Mouse (Mus musculus) forebrain, embryonic 11.5 days (tissue): Measurements from ENCODE around the gene Gm49366. TPM values are rescaled to one million over a fixed set of nuclear protein-coding genes. Genes with fewer than 3 reads are reported as not detected.
"Not testable (repeated sequence)": the region's sequence is repeated elsewhere in the genome, so short reads cannot be mapped to it uniquely, and the experiment has no call there.

Source experiments
- ATAC-seq: fragments of 200-750 bp; cut with Nextera tagmentation; replicated peaks from 2 replicates; pipeline ENCODE4 v1.8.0; 2017; ENCODE audit warnings: moderate TSS enrichment; ENCODE audit not compliant: low FRiP score
- DNase-seq: peaks from one replicate; pipeline ENCODE4 v3.0.0-alpha.2; 2017; ENCODE audit warnings: low spot score
- H3K27ac ChIP-seq: fragments of 300-500 bp; sonication (generic); 2 replicates; pipeline ENCODE4 v1.5.1; 2014; ENCODE audit warnings: low read depth, low read length
- H3K27me3 ChIP-seq: fragments of 300-500 bp; sonication (generic); 2 replicates; pipeline ENCODE4 v1.6.1; 2014; ENCODE audit warnings: mild to moderate bottlenecking, low read length, mixed read lengths; ENCODE audit not compliant: control insufficient read depth, insufficient read depth
- H3K36me3 ChIP-seq: fragments of 300-500 bp; sonication (generic); 2 replicates; pipeline ENCODE4 v1.6.1; 2014; ENCODE audit warnings: mild to moderate bottlenecking, low read length, moderate library complexity, mixed read lengths; ENCODE audit not compliant: control insufficient read depth, insufficient read depth
- H3K4me1 ChIP-seq: fragments of 300-500 bp; sonication (generic); replicated peaks from 2 replicates; pipeline ENCODE4 v1.6.1; 2014; ENCODE audit warnings: low read length, mixed read lengths; ENCODE audit not compliant: control insufficient read depth, insufficient read depth
- H3K4me2 ChIP-seq: fragments of 300-500 bp; sonication (generic); 2 replicates; pipeline ENCODE4 v1.6.1; 2014; ENCODE audit warnings: low read depth, mild to moderate bottlenecking, low read length, moderate library complexity, mixed read lengths; ENCODE audit not compliant: severe bottlenecking
- H3K4me3 ChIP-seq: fragments of 300-500 bp; sonication (generic); 2 replicates; pipeline ENCODE4 v1.5.1; 2014; ENCODE audit warnings: low read depth, low read length
- H3K9ac ChIP-seq: fragments of 300-500 bp; sonication (generic); 2 replicates; pipeline ENCODE4 v1.6.1; 2014; ENCODE audit warnings: low read length
- H3K9me3 ChIP-seq: fragments of 300-500 bp; sonication (generic); 2 replicates; pipeline ENCODE4 v1.6.1; 2016; ENCODE audit warnings: low read length, mixed read lengths; ENCODE audit not compliant: control insufficient read depth
- WGBS: fragments of 180-500 bp; shearing (Covaris S2); extraction: QIAGEN DNeasy Blood & Tissue Kit; methylation state at CpG from one replicate; pipeline ENCODE4 v1.1.7; 2014; 5-methylcytosine and 5-hydroxymethylcytosine counted together
- polyA plus RNA-seq: library from polyadenylated mRNA; unstranded; fragments of >200 nt; fragmentation: Nextera tagmentation; extraction: Ambion mirVana; gene quantifications from 2 replicates; pipeline ENCODE4 v1.2.1, GENCODE M21; 2014

The Gm49366 gene
- polyA plus RNA-seq, 1 experiment from 2014 or later = not detected

DNA sequence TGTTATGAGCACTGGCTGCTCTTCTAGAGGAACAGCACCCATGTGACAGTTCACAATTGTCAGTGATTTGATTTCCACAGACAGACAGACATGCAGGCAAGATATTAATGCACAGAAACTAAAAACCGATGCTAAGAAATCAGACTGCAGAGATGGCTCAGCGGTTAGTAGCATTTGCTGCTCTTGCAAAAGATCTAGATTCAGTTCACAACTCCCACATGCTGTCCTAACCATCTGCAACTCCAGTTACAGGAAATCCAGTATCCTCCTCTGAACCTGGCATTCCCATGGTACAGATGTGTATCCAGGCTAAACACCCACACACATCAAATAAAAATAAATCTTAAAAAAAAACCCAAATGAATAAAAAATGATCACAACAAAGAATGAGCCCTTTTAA lies 33.0 kb downstream of the Gm49366 start:
- ATAC-seq = no peak
- peaks cover 14% of the 10 kb centered on the region for H3K27me3 ChIP-seq
- no peak overlapping the region for H3K4me3 ChIP-seq
- WGBS = 94% methylated on average over 2 of the region's 2 CpGs
- no peak overlapping the region for H3K4me2 ChIP-seq
- H3K9me3 ChIP-seq = no peaks in the 10 kb centered on the region
- H3K4me1 ChIP-seq = no peaks in the 10 kb centered on the region; the same call in 1 of the 2 replicates
- H3K36me3 ChIP-seq = no peaks in the 10 kb centered on the region
- DNase-seq = no peak
- no peak overlapping the region for H3K27ac ChIP-seq
- no peak overlapping the region for H3K9ac ChIP-seq

DNA sequence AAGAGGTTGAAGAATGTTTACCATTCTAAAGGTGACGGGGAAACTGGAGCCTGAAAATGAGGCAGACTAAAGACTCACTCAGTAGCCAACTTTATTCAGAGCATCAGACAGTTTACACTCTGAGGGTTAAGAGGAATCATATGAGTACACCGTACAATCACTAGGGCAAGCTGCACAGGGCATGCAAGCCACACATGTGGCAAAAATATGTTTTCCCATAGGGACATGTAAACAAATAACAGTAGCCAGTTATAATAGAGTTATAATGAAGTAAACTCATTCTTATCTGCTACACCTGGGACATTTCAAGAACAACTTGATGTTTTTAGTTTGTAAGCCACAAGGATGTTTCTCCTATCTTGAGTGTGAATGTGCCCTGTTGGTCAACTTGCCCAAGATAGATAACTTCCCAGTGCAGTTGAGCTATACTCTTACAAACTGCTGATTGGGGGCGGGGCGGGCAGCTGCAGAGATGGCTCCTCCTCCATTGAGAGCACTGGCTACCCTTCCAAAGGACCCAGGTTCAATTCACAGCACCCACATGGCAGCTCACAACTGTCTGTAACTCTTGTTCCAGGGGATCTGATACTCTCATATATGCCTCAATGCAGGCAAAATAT lies 38.7 kb downstream of the Gm49366 start:
- no peak overlapping the region for H3K4me3 ChIP-seq
- no peak overlapping the region for H3K9ac ChIP-seq
- no peaks in the 10 kb centered on the region for H3K27me3 ChIP-seq
- H3K27ac ChIP-seq = no peak overlapping the region
- H3K4me2 ChIP-seq = no peak overlapping the region
- no peaks in the 10 kb centered on the region for H3K4me1 ChIP-seq
- H3K36me3 ChIP-seq = no peaks in the 10 kb centered on the region
- ATAC-seq (no peak), DNase-seq (no peak)
- no peaks in the 10 kb centered on the region for H3K9me3 ChIP-seq
- 90% methylated on average over 4 of the region's 4 CpGs for WGBS

DNA sequence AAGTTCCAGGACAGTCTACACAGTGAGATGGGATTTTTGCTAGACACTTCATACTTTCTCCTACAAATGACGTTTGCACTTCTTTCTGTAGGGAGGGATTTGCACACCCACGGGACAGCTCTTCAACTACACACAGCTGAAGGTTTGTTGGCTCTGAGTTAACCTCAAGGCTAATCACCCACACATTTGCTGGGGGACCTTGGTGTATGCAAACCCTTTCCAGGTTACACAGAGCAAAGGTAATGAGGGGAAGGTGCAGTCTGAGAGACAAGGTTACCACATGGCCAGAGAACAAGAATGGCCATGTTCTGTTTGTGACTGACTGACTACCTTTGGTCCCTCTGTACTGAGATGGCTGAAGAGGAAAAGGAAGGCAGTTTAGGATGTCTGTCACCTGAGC lies 45.1 kb downstream of the Gm49366 start:
- Histone ChIP-seq H3K9me3 (no peaks in the 10 kb centered on the region), H3K4me2 (no peak overlapping the region), H3K36me3 (no peaks in the 10 kb centered on the region), H3K27me3 (no peaks in the 10 kb centered on the region), H3K27ac (no peak overlapping the region), H3K4me1 (no peaks in the 10 kb centered on the region), H3K4me3 (no peak overlapping the region), H3K9ac (no peak overlapping the region)
- DNase-seq (no peak), ATAC-seq (no peak)
- 87% methylated on average over 2 of the region's 2 CpGs for WGBS

DNA sequence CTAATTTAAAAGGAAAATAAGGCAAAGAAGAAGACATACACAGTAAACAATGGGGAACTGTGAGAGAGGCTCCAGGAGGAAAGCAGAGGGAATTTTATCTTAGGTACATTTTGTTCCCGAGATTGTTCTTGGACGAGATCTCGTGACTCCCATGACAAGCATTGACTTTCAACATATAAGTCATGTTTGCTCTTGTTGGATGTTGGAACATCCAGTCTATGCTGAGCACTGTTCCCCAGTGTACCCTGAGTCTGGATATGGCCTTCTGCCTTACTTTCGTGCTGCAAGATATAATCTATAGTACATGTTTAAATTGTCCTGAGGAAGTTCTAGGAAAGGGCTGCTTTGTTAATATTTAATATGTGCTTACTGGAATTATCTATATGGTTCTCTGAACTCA lies 45.8 kb downstream of the Gm49366 start:
- DNase-seq (no peak), ATAC-seq (no peak)
- Histone ChIP-seq H3K9ac (no peak overlapping the region), H3K4me1 (no peaks in the 10 kb centered on the region), H3K4me3 (no peak overlapping the region), H3K27me3 (no peaks in the 10 kb centered on the region), H3K36me3 (no peaks in the 10 kb centered on the region), H3K27ac (no peak overlapping the region), H3K4me2 (no peak overlapping the region), H3K9me3 (peaks cover 3% of the 10 kb centered on the region; the same call in 1 of the 2 replicates)
- 93% methylated on average over 4 of the region's 4 CpGs for WGBS

DNA sequence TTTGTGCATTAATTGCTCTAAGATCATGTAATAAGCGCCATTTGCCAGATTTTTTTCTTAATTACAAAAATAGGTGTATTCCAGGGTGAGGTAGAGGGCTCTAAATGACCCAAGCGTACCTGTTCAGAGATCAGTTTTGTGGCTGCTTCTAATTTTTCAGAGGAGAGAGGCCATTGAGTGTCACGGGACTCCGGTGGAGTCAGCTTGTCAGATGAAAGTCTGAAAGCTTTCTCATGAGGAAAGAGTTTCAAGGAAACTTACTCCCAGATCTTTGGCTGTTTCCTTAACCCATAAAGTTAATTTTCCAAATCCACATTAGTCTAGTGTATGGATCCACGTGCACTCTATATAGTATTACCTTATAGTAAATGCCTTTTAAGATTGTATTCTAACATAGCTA lies 55.9 kb downstream of the Gm49366 start:
- not testable (repeated sequence) for ATAC-seq, H3K4me3 ChIP-seq, H3K4me1 ChIP-seq, H3K36me3 ChIP-seq, H3K9me3 ChIP-seq, H3K27me3 ChIP-seq, H3K27ac ChIP-seq, H3K9ac ChIP-seq, H3K4me2 ChIP-seq
- WGBS = 90% methylated on average over 5 of the region's 5 CpGs
- peak; percentile 13 for DNase-seq

DNA sequence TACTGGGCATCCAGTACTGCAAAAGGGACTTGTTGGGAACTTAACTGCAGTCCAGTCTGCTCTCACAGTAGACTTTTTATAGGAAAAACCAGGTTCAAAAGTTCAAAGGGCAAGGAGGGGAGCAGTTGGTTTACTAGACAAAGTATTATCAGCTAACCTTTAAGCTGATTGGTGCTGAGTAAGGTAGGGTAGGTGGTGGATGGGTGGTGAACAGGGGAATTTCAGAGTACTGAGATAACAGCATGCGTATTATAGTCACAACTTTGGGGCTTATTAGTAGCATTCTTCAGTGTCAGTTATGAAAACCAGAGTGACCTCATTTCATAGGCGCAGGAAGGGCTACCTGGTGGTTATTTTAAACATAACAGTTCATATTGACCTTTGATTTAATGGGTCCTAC lies 60.9 kb downstream of the Gm49366 start:
- Histone ChIP-seq H3K4me3 (no peak overlapping the region), H3K4me1 (no peaks in the 10 kb centered on the region), H3K27ac (no peak overlapping the region), H3K27me3 (no peaks in the 10 kb centered on the region), H3K36me3 (no peaks in the 10 kb centered on the region), H3K4me2 (no peak overlapping the region), H3K9me3 (no peaks in the 10 kb centered on the region), H3K9ac (no peak overlapping the region)
- ATAC-seq (no peak), DNase-seq (no peak)
- 97% methylated on average over 2 of the region's 2 CpGs for WGBS

DNA sequence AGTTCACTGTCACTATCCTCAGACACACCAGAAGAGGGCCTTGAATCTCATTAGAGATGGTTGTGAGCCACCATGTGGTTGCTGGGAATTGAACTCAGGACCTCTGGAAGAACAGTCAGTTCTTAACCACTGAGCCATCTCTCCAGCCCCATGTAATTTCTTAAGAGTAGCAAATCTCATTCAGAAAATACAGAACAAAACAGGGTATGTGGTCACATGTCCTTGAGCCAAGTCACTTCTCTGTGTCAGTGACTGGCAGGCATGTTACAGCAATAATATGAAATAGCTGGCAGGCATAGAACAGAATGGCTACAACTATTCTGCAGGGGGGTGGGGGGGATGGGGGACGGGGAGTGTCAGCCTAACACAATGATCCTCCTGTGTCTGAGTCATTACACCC lies 61.3 kb downstream of the Gm49366 start:
- Histone ChIP-seq H3K27me3 (no peaks in the 10 kb centered on the region), H3K36me3 (no peaks in the 10 kb centered on the region), H3K9ac (no peak overlapping the region), H3K9me3 (no peaks in the 10 kb centered on the region), H3K4me2 (peak overlapping the region; percentile 85; the same call in 1 of the 2 replicates), H3K4me3 (no peak overlapping the region), H3K27ac (no peak overlapping the region), H3K4me1 (no peaks in the 10 kb centered on the region)
- DNase-seq = peak; percentile 30
- ATAC-seq = no peak
- 81% methylated on average over 1 of the region's 1 CpGs for WGBS

DNA sequence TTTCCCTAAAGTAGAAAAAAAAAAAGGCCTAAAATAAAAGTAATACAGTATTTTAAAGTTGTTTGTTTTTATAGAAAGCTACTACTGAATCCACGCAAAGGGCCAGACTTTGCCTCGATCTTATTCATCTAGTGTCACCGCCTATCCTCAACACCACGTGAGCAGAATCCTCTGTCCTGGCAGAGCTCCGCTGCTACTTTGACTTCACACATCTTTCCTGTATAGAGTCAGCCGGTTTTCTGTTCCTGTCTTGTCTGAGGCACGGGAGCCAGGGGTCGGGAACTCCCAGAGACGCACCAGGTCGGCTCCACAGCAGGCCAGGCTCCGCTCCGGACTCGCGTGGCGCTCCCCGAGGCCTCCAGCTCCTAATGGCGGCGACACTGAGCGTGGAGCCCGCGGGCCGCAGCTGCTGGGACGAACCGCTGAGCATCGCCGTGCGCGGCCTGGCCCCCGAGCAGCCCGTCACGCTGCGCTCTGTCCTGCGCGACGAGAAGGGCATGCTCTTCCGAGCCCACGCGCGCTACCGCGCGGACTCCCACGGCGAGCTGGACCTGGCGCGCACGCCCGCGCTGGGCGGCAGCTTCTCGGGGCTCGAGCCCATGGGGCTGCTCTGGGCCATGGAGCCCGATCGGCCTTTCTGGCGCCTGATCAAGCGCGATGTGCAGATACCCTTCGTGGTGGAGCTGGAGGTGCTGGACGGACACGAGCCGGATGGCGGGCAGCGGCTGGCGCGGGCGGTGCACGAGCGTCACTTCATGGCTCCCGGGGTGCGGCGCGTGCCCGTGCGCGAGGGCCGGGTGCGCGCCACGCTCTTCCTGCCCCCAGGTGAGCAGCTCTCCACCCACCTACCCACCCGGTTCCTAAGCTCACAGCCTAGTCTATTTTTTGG lies 62.1 kb downstream of the Gm49366 start, which contains the start of gene Acot6:
Acot6 (plus strand) TSS at position 51 of the 889 bp plus-strand sequence.
- H3K4me3 ChIP-seq = peak within 1 kb of the TSS; percentile 44
- not testable (repeated sequence) for H3K9me3 ChIP-seq, H3K36me3 ChIP-seq, H3K27ac ChIP-seq, H3K4me1 ChIP-seq, H3K27me3 ChIP-seq
- under 1% methylated on average over 74 of the region's 80 CpGs for WGBS
- ATAC-seq (peak; percentile 46; the same call in 1 of the 2 replicates), DNase-seq (peak; percentile 72)
- peak within 1 kb of the TSS; percentile 85 for H3K4me2 ChIP-seq
- peak within 1 kb of the TSS; percentile 65 for H3K9ac ChIP-seq
